Mouse (Mus musculus): ENCODE data around the gene Lep. TPM values are rescaled to one million over a fixed set of nuclear protein-coding genes. Genes with fewer than 3 reads are reported as not detected.
A peak's percentile ranks its signal among the peaks of the same experiment; 100 is the strongest.

Lep gene
- polyA plus RNA-seq, 1 experiment from 2014 or later: not detected

GRCm38 (mm10) chr6:29118963-29119362 lies 58.9 kb downstream of the Lep start:
- Histone ChIP-seq H3K4me2 (replicated peaks) (no peak overlapping the region), H3K27ac (replicated peaks) (no peak overlapping the region), H3K4me3 (replicated peaks) (no peak overlapping the region), H3K9me3 (replicated peaks) (no peaks in the 10 kb centered on the region), H3K27me3 (no peaks in the 10 kb centered on the region), H3K4me1 (peaks cover 9% of the 10 kb centered on the region), H3K9ac (no peak overlapping the region), H3K36me3 (no peaks in the 10 kb centered on the region)
- no peak for ATAC-seq (ENCODE audit: insufficient number of reproducible peaks, low FRiP score, low TSS enrichment, low read depth)
- WGBS: 72% methylated on average over 4 of the region's 4 CpGs

GRCm38 (mm10) chr6:29119990-29120389 lies 60.0 kb downstream of the Lep start:
- Histone ChIP-seq H3K27ac (replicated peaks) (no peak overlapping the region), H3K9me3 (replicated peaks) (no peaks in the 10 kb centered on the region), H3K27me3 (no peaks in the 10 kb centered on the region), H3K36me3 (peaks cover 6% of the 10 kb centered on the region), H3K9ac (no peak overlapping the region), H3K4me1 (peaks cover 9% of the 10 kb centered on the region), H3K4me2 (replicated peaks) (no peak overlapping the region), H3K4me3 (replicated peaks) (no peak overlapping the region)
- no peak for ATAC-seq (ENCODE audit: insufficient number of reproducible peaks, low FRiP score, low TSS enrichment, low read depth)
- WGBS: 94% methylated on average over 13 of the region's 13 CpGs

Small RNAs within 50 kb of the gene (microRNA-seq; reads per million reads assigned to microRNA genes)
- gene Mir129-1 (ENCODE audit: borderline number of aligned reads): 5.5 reads per million, percentile 22 among the genes with 10 or more reads in this experiment

Other genes starting within 250 kb of the Lep start
- gene Lrrc4, start 228.5 kb upstream of the Lep start, polyA plus RNA-seq (2015; fragmentation: Nextera tagmentation; extraction: Ambion mirVana): 1.2 and 1.5 TPM in 2 replicates
- 33.1 and 35.8 TPM in 2 replicates for gene Rbm28, start 104.8 kb downstream of the Lep start, polyA plus RNA-seq (2015; fragmentation: Nextera tagmentation; extraction: Ambion mirVana)
- gene Prrt4, start 119.4 kb downstream of the Lep start, polyA plus RNA-seq (2015; fragmentation: Nextera tagmentation; extraction: Ambion mirVana): 0.59 and 0.79 TPM in 2 replicates
- gene Impdh1, start 156.1 kb downstream of the Lep start, polyA plus RNA-seq (2015; fragmentation: Nextera tagmentation; extraction: Ambion mirVana): 51.0 and 60.5 TPM in 2 replicates
- 38.3 and 40.7 TPM in 2 replicates for gene Hilpda, start 212.3 kb downstream of the Lep start, polyA plus RNA-seq (2015; fragmentation: Nextera tagmentation; extraction: Ambion mirVana)
- gene Fam71f2, start 219.4 kb downstream of the Lep start, polyA plus RNA-seq (2015; fragmentation: Nextera tagmentation; extraction: Ambion mirVana): 0.43 and 0.70 TPM in 2 replicates